Mouse (Mus musculus) hindbrain, embryonic 11.5 days (tissue): ENCODE results near the gene Gm6685. TPM values are rescaled to one million over a fixed set of nuclear protein-coding genes. Genes with fewer than 3 reads are reported as not detected.

Source experiments
- ATAC-seq: fragments of 200-750 bp; cut with Nextera tagmentation; 2 replicates; pipeline ENCODE4 v1.8.0; 2017; ENCODE audit warnings: mild to moderate bottlenecking, moderate TSS enrichment, moderate library complexity; ENCODE audit not compliant: low FRiP score
- DNase-seq: peaks from one replicate; pipeline ENCODE4 v3.0.0-alpha.2; 2015; ENCODE audit warnings: low spot score
- H3K27ac ChIP-seq: fragments of 300-500 bp; sonication (generic); 2 replicates; pipeline ENCODE4 v1.5.1; 2014; ENCODE audit warnings: mild to moderate bottlenecking, low read depth, low read length
- H3K27me3 ChIP-seq: fragments of 300-500 bp; sonication (generic); 2 replicates; pipeline ENCODE4 v1.6.1; 2014; ENCODE audit warnings: mild to moderate bottlenecking, low read length, moderate library complexity, mixed read lengths; ENCODE audit not compliant: control insufficient read depth, insufficient read depth
- H3K36me3 ChIP-seq: fragments of 300-500 bp; sonication (generic); 2 replicates; pipeline ENCODE4 v1.6.1; 2014; ENCODE audit warnings: mild to moderate bottlenecking, low read length, moderate library complexity, mixed read lengths; ENCODE audit not compliant: control insufficient read depth, insufficient read depth
- H3K4me1 ChIP-seq: fragments of 300-500 bp; sonication (generic); replicated peaks from 2 replicates; pipeline ENCODE4 v1.6.1; 2014; ENCODE audit warnings: low read length, mixed read lengths; ENCODE audit not compliant: control insufficient read depth, insufficient read depth
- H3K4me2 ChIP-seq: fragments of 300-500 bp; sonication (generic); replicated peaks from 2 replicates; pipeline ENCODE4 v1.6.1; 2014; ENCODE audit warnings: mild to moderate bottlenecking, low read depth, low read length
- H3K4me3 ChIP-seq: fragments of 300-500 bp; sonication (generic); 2 replicates; pipeline ENCODE4 v1.5.1; 2014; ENCODE audit warnings: low read depth, low read length
- H3K9ac ChIP-seq: fragments of 300-500 bp; sonication (generic); 2 replicates; pipeline ENCODE4 v1.6.1; 2014; ENCODE audit warnings: low read depth, low read length
- H3K9me3 ChIP-seq: fragments of 300-500 bp; sonication (generic); 2 replicates; pipeline ENCODE4 v1.6.1; 2016; ENCODE audit warnings: low read length; ENCODE audit not compliant: control insufficient read depth
- WGBS: fragments of 180-500 bp; shearing (Covaris S2); extraction: QIAGEN DNeasy Blood & Tissue Kit; methylation state at CpG from one replicate; pipeline ENCODE4 v1.1.7; 2014; 5-methylcytosine and 5-hydroxymethylcytosine counted together
- polyA plus RNA-seq: library from polyadenylated mRNA; unstranded; fragments of >200 nt; fragmentation: Nextera tagmentation; extraction: Ambion mirVana; gene quantifications from 2 replicates; pipeline ENCODE4 v1.2.1, GENCODE M21; 2014

Gene Gm6685
- polyA plus RNA-seq, 1 experiment from 2014 or later = not detected

DNA sequence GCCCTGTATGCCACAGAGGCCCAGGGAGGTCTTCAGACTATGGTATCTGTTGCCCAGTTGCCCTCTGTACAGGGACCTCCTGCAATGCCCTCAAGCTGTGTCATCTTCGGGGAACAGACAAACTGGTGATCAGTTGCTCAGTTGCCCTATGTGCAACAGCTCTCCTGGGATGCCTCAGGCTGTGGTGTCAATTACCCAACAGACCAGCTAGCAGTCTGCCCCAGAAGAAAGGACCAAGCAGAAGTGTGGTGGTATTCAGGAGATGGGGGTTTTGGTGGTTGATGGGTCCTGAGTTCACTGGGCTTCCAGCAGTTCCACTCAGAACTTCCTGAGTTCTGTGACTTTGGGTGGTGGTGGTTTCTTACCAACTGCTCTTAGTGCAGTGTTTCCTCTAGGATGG is 11.8 kb downstream of the Gm6685 start:
- H3K27me3 ChIP-seq = no peaks in the 10 kb centered on the region
- H3K9me3 ChIP-seq = no peaks in the 10 kb centered on the region
- no peak overlapping the region for H3K27ac ChIP-seq
- H3K4me2 ChIP-seq = no peak overlapping the region
- DNase-seq = no peak
- H3K9ac ChIP-seq = no peak overlapping the region
- H3K4me3 ChIP-seq = no peak overlapping the region
- ATAC-seq = no peak
- H3K36me3 ChIP-seq = no peaks in the 10 kb centered on the region
- 86% methylated on average over 1 of the region's 1 CpGs for WGBS
- H3K4me1 ChIP-seq = no peaks in the 10 kb centered on the region

DNA sequence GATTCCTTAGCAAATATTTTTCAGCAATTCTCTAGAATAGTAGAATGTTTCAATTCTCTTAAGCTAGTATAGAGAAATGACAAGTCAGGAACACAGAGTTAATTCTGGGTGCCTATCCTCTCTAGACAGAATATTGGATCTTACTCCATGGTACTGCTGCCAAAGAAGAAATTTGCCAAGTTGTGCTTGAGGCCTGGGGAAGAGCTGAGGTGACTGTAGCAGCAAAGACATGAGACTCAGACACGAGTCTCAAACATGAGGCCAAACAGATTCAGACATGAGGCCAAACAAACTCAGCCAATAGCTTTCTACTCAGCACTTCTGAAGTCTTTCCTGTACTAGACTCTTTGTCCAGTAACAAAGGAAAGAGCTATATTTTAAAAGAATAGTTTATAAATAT is 26.3 kb downstream of the Gm6685 start:
- WGBS = 71% methylated on average over 1 of the region's 1 CpGs
- no peaks in the 10 kb centered on the region for H3K9me3 ChIP-seq
- DNase-seq (no peak), ATAC-seq (no peak)
- H3K27me3 ChIP-seq = no peaks in the 10 kb centered on the region
- no peaks in the 10 kb centered on the region for H3K36me3 ChIP-seq
- H3K4me2 ChIP-seq = no peak overlapping the region
- H3K27ac ChIP-seq = no peak overlapping the region
- no peak overlapping the region for H3K4me3 ChIP-seq
- no peak overlapping the region for H3K9ac ChIP-seq
- no peaks in the 10 kb centered on the region for H3K4me1 ChIP-seq

- no peak overlapping the region for H3K4me3 ChIP-seq
- WGBS = 92% methylated on average over 1 of the region's 1 CpGs
- H3K9ac ChIP-seq = no peak overlapping the region
- no peak for ATAC-seq
- H3K36me3 ChIP-seq = no peaks in the 10 kb centered on the region
- H3K4me1 ChIP-seq = no peaks in the 10 kb centered on the region
- no peak overlapping the region for H3K4me2 ChIP-seq
- no peak for DNase-seq
- H3K9me3 ChIP-seq = no peaks in the 10 kb centered on the region
- no peak overlapping the region for H3K27ac ChIP-seq
- no peaks in the 10 kb centered on the region for H3K27me3 ChIP-seq
Observed at GRCm38 (mm10) chr11:28307723-28308122, 31.9 kb downstream of the Gm6685 start.

GRCm38 (mm10) chr11:28290440-28290839 is 49.2 kb downstream of the Gm6685 start:
- Histone ChIP-seq H3K4me2 (no peak overlapping the region), H3K27ac (no peak overlapping the region), H3K4me1 (no peaks in the 10 kb centered on the region), H3K36me3 (no peaks in the 10 kb centered on the region), H3K9me3 (no peaks in the 10 kb centered on the region), H3K9ac (no peak overlapping the region), H3K27me3 (no peaks in the 10 kb centered on the region), H3K4me3 (no peak overlapping the region)
- ATAC-seq (no peak), DNase-seq (no peak)
- 88% methylated on average over 1 of the region's 1 CpGs for WGBS

Other genes starting within 250 kb of the Gm6685 start
- gene Ccdc85a, start 244.5 kb upstream of the Gm6685 start, polyA plus RNA-seq = 4.1 and 5.2 TPM in 2 replicates